Mouse (Mus musculus) activated CD4-positive, CD25-positive, alpha-beta regulatory T cell (primary cell): ENCODE results near the gene Ldhal6b. TPM values are rescaled to one million over a fixed set of nuclear protein-coding genes. Genes with fewer than 3 reads are reported as not detected.

Experiments
- polyA plus RNA-seq, 2 experiments: library from polyadenylated mRNA; unstranded; fragments of 100-300 nt; shearing (Covaris generic); gene quantifications; one replicate each; pipeline ENCODE4 v1.2.1; 2017

The Ldhal6b gene
- polyA plus RNA-seq, result under 1 TPM in 1 of 2 experiments, not detected in 1; 0.36 TPM

GRCm38 (mm10) chr17:5418545-5418944, at the start of gene Ldhal6b:
Ldhal6b (minus strand) TSS chr17:5418767.

GRCm38 (mm10) chr17:5440159-5440971, 21.8 kb upstream of the Ldhal6b start, which contains the start of gene Tmem242:
Tmem242 (minus strand) TSS chr17:5440259.

Other genes starting within 250 kb of the Ldhal6b start
- 10 to 100 TPM; 47.1 to 47.5 TPM for gene Tmem242, start 21.5 kb upstream of the Ldhal6b start, polyA plus RNA-seq
- gene Zdhhc14, start 73.8 kb upstream of the Ldhal6b start, polyA plus RNA-seq, result 1 to 10 TPM in 1 of 2 experiments, under 1 TPM in 1; 0.97 to 1.5 TPM